Mouse (Mus musculus): ENCODE measurements around the gene Atxn2l. TPM values are rescaled to one million over a fixed set of nuclear protein-coding genes. Genes with fewer than 3 reads are reported as not detected.

Atxn2l gene
- total RNA-seq, 2 experiments from 2014 or later, result 32.8 to 34.0 TPM

DNA sequence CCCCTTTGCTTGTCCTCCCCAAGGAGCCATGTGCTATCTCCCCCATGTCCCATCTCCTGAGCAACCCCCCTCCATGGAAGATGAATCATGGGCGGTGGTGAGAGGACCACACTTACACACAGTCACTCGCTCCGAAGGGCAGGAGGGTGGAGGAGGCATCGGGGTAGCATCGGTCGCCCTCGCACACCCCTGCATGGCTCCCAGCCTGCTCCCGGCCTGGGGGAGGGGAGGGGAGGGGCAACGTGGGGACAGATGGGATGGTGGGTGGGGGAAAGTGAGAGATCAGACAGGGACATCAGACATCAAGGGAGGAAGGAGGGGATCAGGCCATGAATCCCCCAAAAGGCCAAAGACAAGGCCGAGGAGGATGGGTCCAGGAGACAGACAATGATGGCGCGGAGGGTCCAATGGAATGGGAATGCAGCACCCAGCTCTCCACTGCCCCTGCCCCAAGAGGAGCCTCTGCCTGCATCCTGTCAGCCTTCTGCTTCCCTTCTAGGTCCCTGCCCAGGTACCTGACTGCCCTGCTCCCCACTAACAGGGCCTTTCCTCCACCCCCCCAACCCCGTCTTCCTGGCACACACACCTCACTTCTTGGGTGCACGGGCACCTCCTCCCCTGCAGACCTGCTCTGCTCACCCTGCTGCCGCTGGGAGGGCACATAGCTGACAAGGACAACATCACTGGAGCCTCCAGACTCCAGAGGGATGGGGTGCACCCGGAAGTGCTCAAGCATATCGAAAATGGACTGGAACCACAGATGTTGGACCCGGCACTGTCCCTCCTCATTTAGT, 35.2 kb downstream of the Atxn2l start:
- DNase-seq, result no peak
- no peak for TF ChIP-seq CTCF (IDR thresholded peaks at IDR 0.05)
- H3K4me3 ChIP-seq, result peak overlapping the region; percentile 53
- intact Hi-C loops (cut with DNase I), result loop anchor here (10.0 kb wide), 1 partner anchor 327 kb away; the partner anchor contains the start of genes Fam57b and Ppp4c
- peak overlapping the region; percentile 99 for H3K27ac ChIP-seq

DNA sequence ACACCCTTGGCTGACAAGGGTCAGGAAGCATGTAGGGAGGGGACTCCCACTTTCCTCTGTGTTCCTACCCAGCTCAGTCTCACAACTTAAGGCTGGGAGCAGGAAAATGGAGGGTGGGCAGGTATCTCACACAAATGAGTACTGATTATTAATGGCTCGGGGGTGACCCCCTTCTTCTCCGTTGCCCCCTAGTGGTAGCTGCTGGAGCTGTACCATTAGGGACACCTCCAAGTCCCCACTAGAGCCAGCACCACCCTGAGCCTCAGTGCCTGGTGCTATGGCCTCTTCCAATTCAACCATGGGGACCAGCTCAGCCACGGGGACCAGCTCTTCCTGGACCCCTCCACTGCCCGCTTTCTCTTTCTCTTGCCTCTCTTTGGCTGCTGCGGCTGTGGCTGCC, 36.0 kb downstream of the Atxn2l start:
- DNase-seq, result peak; percentile 72
- Histone ChIP-seq H3K4me3 (peak overlapping the region; percentile 53), H3K27ac (peak overlapping the region; percentile 99)
- intact Hi-C loops (cut with DNase I), result loop anchor here (10.0 kb wide), 1 partner anchor 328 kb away; the partner anchor contains the start of genes Fam57b and Ppp4c
- TF ChIP-seq CTCF (IDR thresholded peaks at IDR 0.05), result peak; percentile 70

DNA sequence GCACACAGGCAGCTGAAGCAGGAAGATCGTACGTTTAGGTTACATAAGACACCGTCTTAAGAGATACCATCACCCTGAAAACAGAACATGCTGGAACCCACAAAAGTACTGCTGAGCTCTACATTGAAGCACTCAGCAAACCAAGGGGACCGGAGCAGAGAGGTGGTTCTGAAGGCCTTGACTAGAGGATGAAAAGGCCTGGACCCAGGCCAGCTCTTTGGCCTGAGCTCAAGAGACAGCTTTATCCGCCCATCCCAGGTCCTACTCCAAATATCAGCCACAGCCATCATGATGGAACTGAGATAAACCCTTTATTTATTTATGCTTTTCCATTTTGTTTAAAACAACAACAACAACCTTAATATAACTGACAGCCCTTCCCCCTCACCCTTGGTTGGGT, 36.5 kb downstream of the Atxn2l start:
- Histone ChIP-seq H3K27ac (peak overlapping the region; percentile 99), H3K4me3 (peak overlapping the region; percentile 53)
- peak; percentile 52 for DNase-seq
- no peak for TF ChIP-seq CTCF (IDR thresholded peaks at IDR 0.05)
- intact Hi-C loops (cut with DNase I), result loop anchor here (10.0 kb wide), 1 partner anchor 328 kb away; the partner anchor contains the start of genes Fam57b and Ppp4c

DNA sequence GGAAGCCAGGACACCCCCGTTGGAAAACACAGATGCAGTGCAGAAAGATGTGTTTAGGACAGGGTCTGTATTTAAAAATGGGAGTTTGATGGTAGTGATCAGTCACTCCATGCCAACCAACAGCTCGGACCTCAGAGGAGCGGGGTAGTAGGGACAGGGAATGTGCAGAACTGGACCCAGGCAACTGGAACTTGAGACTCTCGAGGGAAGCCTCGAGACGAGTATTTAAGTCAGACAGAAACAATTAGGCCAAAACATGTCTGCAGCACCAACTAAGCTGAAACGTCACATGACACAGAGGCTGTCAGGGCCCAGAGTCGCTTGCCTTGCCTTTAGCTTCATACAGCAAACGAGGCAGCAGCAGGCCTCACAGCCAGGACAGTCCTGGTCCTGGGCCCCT, 37.1 kb downstream of the Atxn2l start:
- intact Hi-C loops (cut with DNase I), result loop anchor here (10.0 kb wide), 1 partner anchor 329 kb away; the partner anchor contains the start of genes Fam57b and Ppp4c

DNA sequence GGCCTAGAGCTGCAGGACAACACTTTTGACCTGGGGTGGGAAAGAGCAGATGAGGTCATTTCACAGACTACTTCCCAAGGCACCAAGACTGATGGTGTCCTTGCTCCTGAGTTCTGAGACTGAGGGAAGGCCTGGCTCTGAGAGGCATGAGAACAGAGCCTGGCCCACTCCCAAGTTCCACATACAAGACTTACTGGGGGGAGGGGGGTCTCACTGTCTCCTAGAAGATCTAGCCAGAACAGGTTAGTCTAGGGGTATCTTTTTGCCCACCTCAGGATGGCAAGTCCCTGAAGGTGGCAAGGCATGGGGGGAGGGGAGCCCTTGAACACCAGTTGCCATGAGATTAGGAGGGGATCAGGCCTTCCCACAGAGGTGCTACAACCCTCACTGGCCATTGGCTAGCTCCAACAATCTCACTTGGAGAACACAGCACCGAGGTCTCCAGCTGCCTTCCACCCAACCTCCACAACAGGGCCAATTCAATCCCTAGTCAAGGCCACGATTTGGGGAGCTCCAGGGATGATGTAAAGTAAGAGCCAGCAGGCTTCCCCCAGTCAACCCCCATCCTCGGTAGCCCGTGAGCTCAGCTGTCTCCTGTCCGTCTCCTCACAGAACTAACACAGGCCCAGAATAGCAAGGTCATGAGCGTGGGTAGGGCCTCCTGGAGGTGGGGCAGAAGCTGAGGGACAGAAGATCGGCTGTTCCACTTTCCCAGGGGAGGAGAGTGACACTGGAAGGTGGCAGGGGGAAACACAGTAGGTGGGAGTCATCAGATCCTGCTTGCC, 37.8 kb downstream of the Atxn2l start:
- intact Hi-C loops (cut with DNase I), result loop anchor here (10.0 kb wide), 1 partner anchor 329 kb away; the partner anchor contains the start of genes Fam57b and Ppp4c
- peak overlapping the region; percentile 99 for H3K27ac ChIP-seq

More for the DNA sequence above, 37.1 kb downstream of the Atxn2l start:
- no peak for TF ChIP-seq CTCF (IDR thresholded peaks at IDR 0.05)
- Histone ChIP-seq H3K4me3 (peak overlapping the region; percentile 53), H3K27ac (peak overlapping the region; percentile 99)
- DNase-seq, result no peak

DNA sequence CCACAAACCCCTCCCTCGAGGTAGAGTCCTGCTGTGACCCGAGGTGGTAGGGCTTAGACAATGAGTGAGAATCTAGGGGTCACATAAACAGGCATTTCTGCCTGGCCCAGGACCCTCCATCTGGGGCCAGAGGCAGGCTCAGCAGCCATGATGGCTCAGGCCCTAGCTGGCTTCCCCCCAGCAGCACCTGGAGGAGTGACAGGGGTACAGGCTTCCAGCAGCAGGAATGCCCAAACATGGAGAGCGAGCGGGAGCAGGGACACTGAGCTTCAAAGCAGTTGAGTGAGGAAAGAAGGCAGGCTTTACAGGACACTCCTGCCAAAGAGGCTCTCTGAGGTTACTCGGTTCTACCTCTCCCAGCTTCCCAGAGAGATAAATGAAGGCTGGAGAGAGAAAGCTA, 38.4 kb downstream of the Atxn2l start:
- peak overlapping the region; percentile 86 for H3K4me3 ChIP-seq
- peak; percentile 90 for DNase-seq

More for the DNA sequence above, 37.8 kb downstream of the Atxn2l start:
- no peak for TF ChIP-seq CTCF (IDR thresholded peaks at IDR 0.05)
- peak overlapping the region; percentile 86 for H3K4me3 ChIP-seq
- DNase-seq, result peak; percentile 86

DNA sequence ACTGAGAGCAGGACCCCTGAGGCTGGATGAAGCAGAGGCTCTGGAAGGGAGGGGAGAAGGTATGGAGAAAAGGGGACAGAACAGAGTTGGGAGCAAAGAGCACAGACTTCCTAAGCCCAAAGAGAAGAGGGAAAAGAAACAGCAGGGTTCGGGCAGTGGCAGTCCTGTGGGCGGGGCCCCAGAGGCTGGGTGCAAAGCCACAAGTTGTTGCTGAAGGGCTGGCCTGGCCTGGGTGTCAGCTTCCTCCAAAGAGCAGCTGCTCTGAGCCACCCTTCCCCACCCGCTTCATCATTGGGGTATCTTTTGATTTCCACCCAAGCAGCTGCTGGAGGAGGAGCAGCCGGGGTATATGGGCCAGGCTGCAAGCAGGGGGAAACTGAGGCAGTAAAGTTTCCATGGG, 39.1 kb downstream of the Atxn2l start:
- Histone ChIP-seq H3K4me3 (peak overlapping the region; percentile 86), H3K27ac (peak overlapping the region; percentile 99)
- DNase-seq, result peak; percentile 92
- TF ChIP-seq CTCF (IDR thresholded peaks at IDR 0.05), result no peak
- intact Hi-C loops (cut with DNase I), result loop anchor here (10.0 kb wide), 1 partner anchor 331 kb away; the partner anchor contains the start of genes Fam57b and Ppp4c

More for the DNA sequence above, 38.4 kb downstream of the Atxn2l start:
- H3K27ac ChIP-seq, result peak overlapping the region; percentile 99
- no peak for TF ChIP-seq CTCF (IDR thresholded peaks at IDR 0.05)
- intact Hi-C loops (cut with DNase I), result loop anchor here (10.0 kb wide), 1 partner anchor 330 kb away; the partner anchor contains the start of genes Fam57b and Ppp4c

DNA sequence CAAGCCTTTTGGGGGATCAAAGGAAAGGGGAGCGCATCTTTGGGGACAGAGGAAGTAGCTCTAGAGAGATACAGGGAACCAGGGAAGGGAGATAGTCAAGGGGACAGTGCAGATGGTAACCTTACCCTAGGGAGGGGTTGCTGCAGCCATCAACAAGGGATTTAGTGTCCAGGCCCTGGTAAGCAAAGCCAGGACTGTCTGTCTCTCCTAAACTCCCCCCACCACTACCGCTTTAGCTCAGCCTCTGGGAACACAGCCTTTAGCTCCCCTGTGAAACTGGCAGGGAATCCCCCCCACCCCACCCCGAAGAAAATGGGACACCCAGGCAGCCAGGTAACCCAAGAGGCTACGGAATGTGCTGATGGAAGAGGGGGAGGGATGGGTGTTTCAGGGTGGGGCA, 39.7 kb downstream of the Atxn2l start:
- intact Hi-C loops (cut with DNase I), result loop anchor here (10.0 kb wide), 1 partner anchor 331 kb away; the partner anchor contains the start of genes Fam57b and Ppp4c
- Histone ChIP-seq H3K4me3 (peak overlapping the region; percentile 86), H3K27ac (peak overlapping the region; percentile 99)
- DNase-seq, result peak; percentile 73
- TF ChIP-seq CTCF (IDR thresholded peaks at IDR 0.05), result no peak

DNA sequence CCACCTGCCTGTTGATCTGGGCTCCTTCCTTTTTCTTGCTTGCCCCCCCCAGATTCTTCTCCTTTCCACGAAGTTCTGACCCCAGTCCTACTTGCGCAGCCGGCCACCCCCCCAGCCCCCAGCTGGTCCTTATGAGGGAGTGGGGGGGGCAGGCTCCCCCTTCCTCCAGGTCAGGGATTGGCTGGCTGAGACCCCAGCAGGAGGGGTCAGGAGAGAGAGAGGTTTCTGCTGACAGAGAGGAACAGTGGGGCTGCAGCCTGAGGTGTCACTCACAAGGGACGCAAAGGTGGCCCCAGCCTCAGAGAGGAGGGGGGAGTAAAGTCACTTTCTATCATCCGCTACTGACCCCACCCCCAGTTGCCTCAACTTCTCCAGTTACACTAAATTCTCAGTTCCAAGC, 40.2 kb downstream of the Atxn2l start, which contains the start of gene Atp2a1:
Atp2a1 (minus strand) TSS at position 105 of the 400 bp plus-strand sequence.
- intact Hi-C loops (cut with DNase I), result loop anchor here (10.0 kb wide), 1 partner anchor 332 kb away; the partner anchor contains the start of genes Fam57b and Ppp4c
- peak; percentile 94 for DNase-seq
- Histone ChIP-seq H3K4me3 (peak within 1 kb of the TSS; percentile 86), H3K27ac (peak within 1 kb of the TSS; percentile 99)
- TF ChIP-seq CTCF (IDR thresholded peaks at IDR 0.05), result no peak

DNA sequence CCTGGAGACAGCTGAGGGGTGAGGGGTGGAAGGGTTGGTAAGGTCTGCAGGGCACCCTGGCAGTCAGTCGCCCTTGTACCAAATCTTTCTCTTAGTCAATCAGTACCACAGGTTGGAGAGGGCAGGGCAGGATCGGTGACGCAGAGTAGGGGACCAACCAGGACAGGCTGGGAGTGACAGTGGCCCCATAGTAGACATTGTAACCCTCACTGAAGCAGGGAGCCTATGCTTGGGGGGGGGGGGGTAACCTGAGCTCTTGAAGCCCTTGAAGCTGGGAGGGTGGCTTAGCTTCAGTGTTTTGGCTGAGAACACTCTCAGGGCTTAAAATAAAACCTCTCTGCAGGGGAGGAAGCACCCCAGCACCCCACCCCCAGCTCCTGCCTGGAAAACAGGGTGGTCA, 41.6 kb downstream of the Atxn2l start:
- peak; percentile 72 for DNase-seq
- H3K4me3 ChIP-seq, result peak overlapping the region; percentile 86
- intact Hi-C loops (cut with DNase I), result loop anchor here (10.0 kb wide), 1 partner anchor 333 kb away; the partner anchor contains the start of genes Fam57b and Ppp4c

DNA sequence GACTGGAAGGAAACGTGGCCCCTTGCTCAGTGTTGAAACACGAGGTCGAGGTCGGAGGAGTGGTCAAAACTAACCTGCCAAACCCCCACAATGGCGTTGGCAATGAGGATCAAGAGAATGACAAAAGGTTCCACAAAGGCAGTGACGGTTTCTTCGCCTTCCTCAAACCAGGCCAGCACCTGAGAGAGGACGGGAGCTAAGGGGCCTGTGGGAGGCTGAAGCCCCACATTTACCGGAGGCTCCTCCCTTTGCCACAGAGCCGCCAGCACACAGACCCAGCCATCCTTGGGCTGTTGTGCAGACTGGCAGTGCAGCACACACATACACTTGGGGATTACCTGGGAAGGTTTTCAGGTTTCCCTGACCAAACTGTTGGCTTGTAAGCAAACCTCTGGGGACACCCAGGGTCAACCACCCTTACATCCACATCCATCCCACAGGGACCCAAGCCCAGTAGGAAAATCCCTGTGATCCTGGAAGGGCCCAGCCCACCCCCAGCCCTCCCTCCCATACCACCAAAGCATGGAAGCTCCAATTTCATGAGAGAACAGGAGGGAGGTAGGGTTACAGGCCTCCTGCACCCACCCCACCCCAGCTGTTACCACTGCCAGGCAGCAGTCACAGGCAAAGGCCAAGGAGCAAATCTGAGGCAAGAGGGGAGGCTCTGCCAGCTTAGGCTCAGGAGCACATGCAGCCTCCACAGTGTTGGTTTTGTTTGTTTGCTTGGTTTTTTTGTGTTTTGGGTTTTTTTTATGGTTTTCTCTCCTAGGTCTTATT, 42.4 kb downstream of the Atxn2l start:
- H3K27ac ChIP-seq, result peak overlapping the region; percentile 99
- intact Hi-C loops (cut with DNase I), result loop anchor here (10.0 kb wide), 1 partner anchor 334 kb away; the partner anchor contains the start of genes Fam57b and Ppp4c
- TF ChIP-seq CTCF (IDR thresholded peaks at IDR 0.05), result no peak
- peak; percentile 67 for DNase-seq
- peak overlapping the region; percentile 86 for H3K4me3 ChIP-seq

More for the DNA sequence above, 41.6 kb downstream of the Atxn2l start:
- peak overlapping the region; percentile 99 for H3K27ac ChIP-seq
- TF ChIP-seq CTCF (IDR thresholded peaks at IDR 0.05), result no peak

All from gastrocnemius, adult 2 months (tissue).